Mouse (Mus musculus) testis, postnatal 10 days (tissue): ENCODE results near the gene Pak1ip1.
"Not testable (repeated sequence)": the region's sequence is repeated elsewhere in the genome, so short reads cannot be mapped to it uniquely, and the experiment has no call there.

ENCODE experiments used
- DNase-seq: peaks from one replicate; pipeline ENCODE4 v3.0.0; 2021; ENCODE audit warnings: low spot score

Pak1ip1 gene

GRCm38 (mm10) chr13:41000926-41001639 is at the start of gene Pak1ip1:
Pak1ip1 (plus strand) TSS chr13:41001023.
- DNase-seq: peak; percentile 95

- no peak for DNase-seq
These were observed 49.3 kb upstream of the Pak1ip1 start for GRCm38 (mm10) chr13:40951386-40951976.

- DNase-seq: no peak
These were observed 47.6 kb upstream of the Pak1ip1 start for GRCm38 (mm10) chr13:40953231-40953630.

GRCm38 (mm10) chr13:40955773-40956172 is 45.0 kb upstream of the Pak1ip1 start:
- DNase-seq: no peak

GRCm38 (mm10) chr13:40967609-40968008 is 33.2 kb upstream of the Pak1ip1 start:
- DNase-seq: no peak

- DNase-seq: peak; percentile 32
These were observed 32.3 kb upstream of the Pak1ip1 start for GRCm38 (mm10) chr13:40968564-40968963.

GRCm38 (mm10) chr13:40969761-40970390 is 30.9 kb upstream of the Pak1ip1 start:
- no peak for DNase-seq

GRCm38 (mm10) chr13:40971261-40971660 is 29.6 kb upstream of the Pak1ip1 start:
- no peak for DNase-seq

- DNase-seq: no peak
These were observed 29.0 kb upstream of the Pak1ip1 start for GRCm38 (mm10) chr13:40971831-40972230.

- DNase-seq: no peak
These were observed 27.8 kb upstream of the Pak1ip1 start for GRCm38 (mm10) chr13:40972976-40973375.

- peak; percentile 73 for DNase-seq
These were observed 23.2 kb upstream of the Pak1ip1 start for GRCm38 (mm10) chr13:40977609-40978008.

- DNase-seq: no peak
These were observed 22.2 kb upstream of the Pak1ip1 start for GRCm38 (mm10) chr13:40978652-40979051.

GRCm38 (mm10) chr13:40979321-40979720 is 21.5 kb upstream of the Pak1ip1 start:
- no peak for DNase-seq

GRCm38 (mm10) chr13:40982759-40983158 is 18.1 kb upstream of the Pak1ip1 start:
- no peak for DNase-seq

GRCm38 (mm10) chr13:40986081-40986480 is 14.7 kb upstream of the Pak1ip1 start:
- no peak for DNase-seq

- DNase-seq: not testable (repeated sequence)
These were observed 13.1 kb upstream of the Pak1ip1 start for GRCm38 (mm10) chr13:40987608-40988303.

- DNase-seq: no peak
These were observed 12.4 kb upstream of the Pak1ip1 start for GRCm38 (mm10) chr13:40988418-40988817.

GRCm38 (mm10) chr13:40994487-40995263 is 6.1 kb upstream of the Pak1ip1 start:
- DNase-seq: no peak

- DNase-seq: not testable (repeated sequence)
These were observed 2.3 kb upstream of the Pak1ip1 start for GRCm38 (mm10) chr13:40998537-40998936.

- peak; percentile 73 for DNase-seq
These were observed 490 bp upstream of the Pak1ip1 start for GRCm38 (mm10) chr13:41000140-41000925.

GRCm38 (mm10) chr13:41002001-41002400 is 1.2 kb downstream of the Pak1ip1 start:
- no peak for DNase-seq
